Mouse (Mus musculus): ENCODE measurements around the gene Ncapg. TPM values are rescaled to one million over a fixed set of nuclear protein-coding genes. Genes with fewer than 3 reads are reported as not detected.

The Ncapg gene
- polyA plus RNA-seq, 1 experiment from 2014 or later = 53.8 TPM

Other genes with a start within 250 kb of the Ncapg start
- gene Qdpr, start 219.7 kb upstream of the Ncapg start, polyA plus RNA-seq (2015; fragmentation: Nextera tagmentation; extraction: Ambion mirVana) = 213 and 231 TPM in 2 replicates
- gene Clrn2, start 216.2 kb upstream of the Ncapg start, polyA plus RNA-seq (2015; fragmentation: Nextera tagmentation; extraction: Ambion mirVana) = not detected in 2 replicates
- gene Lap3, start 176.5 kb upstream of the Ncapg start, polyA plus RNA-seq (2015; fragmentation: Nextera tagmentation; extraction: Ambion mirVana) = 109 and 113 TPM in 2 replicates
- gene Med28, start 149.7 kb upstream of the Ncapg start, polyA plus RNA-seq (2015; fragmentation: Nextera tagmentation; extraction: Ambion mirVana) = 292 and 293 TPM in 2 replicates
- gene Fam184b, start 30.3 kb upstream of the Ncapg start, polyA plus RNA-seq (2015; fragmentation: Nextera tagmentation; extraction: Ambion mirVana) = 1.5 and 1.7 TPM in 2 replicates
- gene Lcorl, start 187.7 kb downstream of the Ncapg start, polyA plus RNA-seq (2015; fragmentation: Nextera tagmentation; extraction: Ambion mirVana) = 29.6 and 33.6 TPM in 2 replicates

Measured in kidney, embryonic 16.5 days (tissue).